Mouse (Mus musculus) G1E (cell line): ENCODE results near the gene Dcxr. TPM values are rescaled to one million over a fixed set of nuclear protein-coding genes. Genes with fewer than 3 reads are reported as not detected.

Source experiments
- ATAC-seq: 2 replicates; pipeline ENCODE4 v1.8.0; 2016; ENCODE audit warnings: mild to moderate bottlenecking; ENCODE audit not compliant: insufficient number of reproducible peaks, poor library complexity, low FRiP score, severe bottlenecking; ENCODE audit errors: extremely low read depth
- DNase-seq: peaks from one replicate; pipeline ENCODE4 v3.0.0; 2012; ENCODE audit warnings: low spot score
- H3K27me3 ChIP-seq: 2 replicates; pipeline ENCODE4 v1.6.1; 2012; ENCODE audit warnings: mild to moderate bottlenecking, low read length, inconsistent platforms; ENCODE audit not compliant: insufficient read depth
- H3K36me3 ChIP-seq: replicated peaks from 2 replicates; pipeline ENCODE3; 2012; ENCODE audit warnings: mild to moderate bottlenecking, inconsistent platforms
- H3K4me1 ChIP-seq: 2 replicates; pipeline ENCODE4 v1.6.1; 2012; ENCODE audit warnings: low read depth, low read length, inconsistent platforms, mixed read lengths; ENCODE audit not compliant: insufficient read depth
- H3K4me3 ChIP-seq: 2 replicates; pipeline ENCODE4 v1.5.1; 2012; ENCODE audit warnings: low read depth, mild to moderate bottlenecking, inconsistent platforms, low read length, moderate library complexity, mixed read lengths
- H3K9me3 ChIP-seq: replicated peaks from 2 replicates; pipeline ENCODE4 v1.6.1; 2012; ENCODE audit warnings: inconsistent platforms
- CTCF ChIP-seq: IDR thresholded peaks from 2 replicates; pipeline ENCODE4 v1.5.1; 2012; ENCODE audit warnings: low read depth, low read length, inconsistent platforms, mixed read lengths
- GATA1 ChIP-seq: IDR thresholded peaks from 2 replicates; pipeline ENCODE4 v1.6.1; 2012; ENCODE audit warnings: borderline replicate concordance, low read length, inconsistent platforms, mixed read lengths
- GATA2 ChIP-seq: IDR thresholded peaks from 2 replicates; pipeline ENCODE4 v1.6.1; 2012; ENCODE audit warnings: low read depth, low read length, inconsistent platforms, borderline replicate concordance
- POLR2AphosphoS5 ChIP-seq: IDR thresholded peaks from 2 replicates; pipeline ENCODE4 v1.6.1; 2012; ENCODE audit warnings: low read depth, low read length, inconsistent platforms; ENCODE audit not compliant: insufficient replicate concordance
- TAL1 ChIP-seq: conservative IDR thresholded peaks from 2 replicates; pipeline ENCODE4 v1.6.1; 2012; ENCODE audit warnings: low read depth, low read length, inconsistent platforms, mixed read lengths
- polyA plus RNA-seq: library from polyadenylated mRNA; stranded (reverse); fragments of >175 nt; gene quantifications from 2 replicates; pipeline ENCODE4 v1.2.3, GENCODE M21; 2012
- total RNA-seq, 2 experiments: library from RNA; stranded (forward) in 1 of 2; stranded (reverse) in 1 of 2; fragments of 200-1000 nt in 1 of 2; fragments of >200 nt in 1 of 2; fragmentation: Nextera tagmentation in 1 of 2; gene quantifications; 2 replicates each; pipeline ENCODE4 v1.2.3; 2014 to 2017

Gene Dcxr
- total and polyA plus RNA-seq, 3 experiments: 13.1 to 37.5 (median 21.0) TPM

GRCm38 (mm10) chr11:120713580-120714518 is 13.2 kb downstream of the Dcxr start, which contains the start of the genes Cenpx and Lrrc45:
Cenpx (minus strand) TSS chr11:120713738.
Lrrc45 (plus strand) TSS chr11:120713925.
- Histone ChIP-seq H3K9me3 (no peaks in the 10 kb centered on the region), H3K36me3 (peaks cover 83% of the 10 kb centered on the region), H3K4me3 (peak within 1 kb of the TSS; percentile 81), H3K4me1 (peaks cover 59% of the 10 kb centered on the region), H3K27me3 (no peaks in the 10 kb centered on the region)
- ATAC-seq (peak; percentile 99), DNase-seq (peak; percentile 100)
- TF ChIP-seq GATA2: no peak
- TF ChIP-seq CTCF: no peak
- no peak for TF ChIP-seq POLR2AphosphoS5
- TF ChIP-seq GATA1: no peak
- no peak for TF ChIP-seq TAL1

- DNase-seq (peak; percentile 91), ATAC-seq (no peak)
- Histone ChIP-seq H3K4me3 (peak overlapping the region; percentile 81), H3K36me3 (peaks cover 83% of the 10 kb centered on the region), H3K27me3 (no peaks in the 10 kb centered on the region), H3K9me3 (no peaks in the 10 kb centered on the region), H3K4me1 (peaks cover 64% of the 10 kb centered on the region)
- TF ChIP-seq GATA1 (no peak), GATA2 (no peak), POLR2AphosphoS5 (no peak), TAL1 (no peak), CTCF (peak; percentile 56; the same call in 1 of the 2 replicates)
These were observed 14.1 kb downstream of the Dcxr start for GRCm38 (mm10) chr11:120712771-120713568.

- DNase-seq (no peak), ATAC-seq (no peak)
- Histone ChIP-seq H3K4me1 (peaks cover 68% of the 10 kb centered on the region), H3K36me3 (peaks cover 79% of the 10 kb centered on the region), H3K9me3 (no peaks in the 10 kb centered on the region), H3K4me3 (peak overlapping the region; percentile 81; the same call in 1 of the 2 replicates), H3K27me3 (no peaks in the 10 kb centered on the region)
- TF ChIP-seq POLR2AphosphoS5 (no peak), GATA2 (no peak), TAL1 (no peak), GATA1 (no peak), CTCF (no peak)
These were observed 15.0 kb downstream of the Dcxr start for GRCm38 (mm10) chr11:120711980-120712604.

GRCm38 (mm10) chr11:120710672-120711071 is 16.4 kb downstream of the Dcxr start:
- Histone ChIP-seq H3K4me3 (no peak overlapping the region), H3K4me1 (peaks cover 69% of the 10 kb centered on the region), H3K36me3 (peaks cover 78% of the 10 kb centered on the region), H3K27me3 (no peaks in the 10 kb centered on the region), H3K9me3 (no peaks in the 10 kb centered on the region)
- ATAC-seq (no peak), DNase-seq (no peak)
- no peak for TF ChIP-seq CTCF

- no peak for DNase-seq
- TF ChIP-seq GATA2 (no peak), POLR2AphosphoS5 (no peak), CTCF (no peak), TAL1 (no peak), GATA1 (no peak)
- Histone ChIP-seq H3K27me3 (no peaks in the 10 kb centered on the region), H3K9me3 (no peaks in the 10 kb centered on the region), H3K4me1 (peaks cover 59% of the 10 kb centered on the region), H3K4me3 (no peak overlapping the region), H3K36me3 (peaks cover 77% of the 10 kb centered on the region)
- no peak for ATAC-seq
These were observed 17.5 kb downstream of the Dcxr start for GRCm38 (mm10) chr11:120709551-120709950.

GRCm38 (mm10) chr11:120707969-120708368 is 19.1 kb downstream of the Dcxr start:
- H3K9me3 ChIP-seq: no peaks in the 10 kb centered on the region
- no peaks in the 10 kb centered on the region for H3K27me3 ChIP-seq
- no peak overlapping the region for H3K4me3 ChIP-seq
- DNase-seq (no peak), ATAC-seq (no peak)
- H3K4me1 ChIP-seq: peaks cover 45% of the 10 kb centered on the region
- TF ChIP-seq CTCF: no peak
- peaks cover 90% of the 10 kb centered on the region for H3K36me3 ChIP-seq
